Mouse (Mus musculus): ENCODE data around the gene Prkcd.

Gene Prkcd

DNA sequence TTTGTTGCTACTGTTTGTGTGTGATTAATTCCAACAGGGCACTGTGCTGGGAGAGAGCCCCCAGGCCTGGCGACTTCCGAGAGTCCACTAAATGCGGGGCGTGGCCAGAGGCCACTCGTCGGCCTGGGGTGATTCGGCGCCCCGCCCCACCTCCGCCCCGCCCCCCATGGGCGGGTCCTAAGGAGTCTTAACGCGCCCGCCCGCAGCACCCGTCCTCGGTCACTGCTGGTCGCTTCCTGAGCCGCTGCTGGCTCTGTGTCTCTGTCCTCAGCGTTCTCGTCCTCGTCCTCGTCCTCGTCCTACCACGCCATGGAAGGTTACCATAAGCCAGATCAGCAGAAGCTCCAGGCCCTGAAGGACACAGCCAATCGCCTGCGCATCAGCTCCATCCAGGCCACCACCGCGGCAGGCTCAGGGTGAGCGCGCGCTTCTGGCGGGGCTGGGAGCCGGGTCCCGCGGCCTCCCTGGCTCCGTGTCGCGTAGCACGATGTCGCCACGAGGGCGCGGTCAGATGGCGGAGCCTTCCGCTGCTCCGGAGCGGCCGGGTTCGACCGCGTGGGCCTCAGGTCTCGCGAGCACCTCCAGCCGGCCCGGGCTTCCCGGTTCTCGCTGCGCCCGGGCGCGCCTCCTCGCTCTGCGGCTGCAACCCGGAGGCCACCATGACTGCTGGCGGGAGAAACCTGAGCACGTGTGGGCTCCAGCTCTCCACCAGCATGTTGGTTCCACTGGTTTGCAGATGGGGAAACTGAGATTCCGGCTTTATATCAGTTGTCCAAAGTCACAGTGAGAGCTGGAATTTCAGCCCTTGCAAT, 76.8 kb downstream of the Prkcd start:
- intact Hi-C loops (cut with DNase I): no loop called here

DNA sequence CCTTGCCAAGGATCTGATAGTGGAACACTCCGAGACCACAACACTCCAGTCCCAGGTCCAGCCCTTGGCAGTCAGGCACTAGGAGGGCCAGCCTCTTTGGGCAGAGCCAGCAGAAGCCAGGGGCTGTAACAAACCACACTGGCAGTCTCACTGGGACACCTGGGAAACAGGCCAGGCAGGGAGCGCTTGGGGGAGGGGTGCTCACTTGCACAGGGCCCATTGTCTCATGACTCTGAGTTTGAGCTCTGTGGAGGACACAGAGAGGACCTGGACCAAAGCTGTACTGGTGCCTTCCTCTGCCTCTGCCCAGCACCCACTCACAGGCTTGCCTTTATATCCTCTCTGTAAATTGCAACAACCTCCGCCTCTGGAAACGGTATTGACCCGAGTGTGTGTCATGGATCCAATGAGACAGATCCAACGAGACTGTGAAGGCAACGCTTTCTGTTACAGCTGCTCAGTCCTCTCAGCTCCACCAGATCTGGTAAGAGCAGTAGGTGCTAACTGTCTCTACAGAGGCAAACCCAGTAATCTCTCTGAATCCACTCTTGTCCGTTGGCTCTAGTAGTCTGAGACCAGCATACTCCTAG, 77.8 kb downstream of the Prkcd start, which contains the start of gene Tkt:
Tkt (plus strand) TSS at position 229 of the 590 bp plus-strand sequence.
- intact Hi-C loops (cut with DNase I): no loop called here

Small RNAs within 50 kb of the gene (microRNA-seq; reads per million reads assigned to microRNA genes)
- 6.6 to 10.5 reads per million in 2 experiments for gene Mir3076

All from adrenal gland (tissue).